Mouse (Mus musculus) heart, embryonic 14.5 days (tissue): ENCODE data around the gene Ppard. TPM values are rescaled to one million over a fixed set of nuclear protein-coding genes. Genes with fewer than 3 reads are reported as not detected.

Experiments
- ATAC-seq: fragments of 200-750 bp; cut with Nextera tagmentation; 2 replicates; pipeline ENCODE4 v1.8.0; 2017; ENCODE audit warnings: low read depth, moderate TSS enrichment; ENCODE audit not compliant: insufficient number of reproducible peaks, insufficient read depth, low FRiP score
- H3K27ac ChIP-seq, 2 experiments: fragments of 200-500 bp in 1 of 2; fragments of 300-500 bp in 1 of 2; sonication (generic) in 1 of 2; replicated peaks in 1 of 2; 2 replicates each; pipeline ENCODE4 v1.5.1; 2012 to 2014; ENCODE audit warnings: low read depth in 2 of 2, low read length in 2 of 2, control low read depth in 1 of 2, mild to moderate bottlenecking in 1 of 2, mixed read lengths in 1 of 2; ENCODE audit not compliant: control insufficient read depth in 1 of 2, insufficient read depth in 1 of 2
- H3K27me3 ChIP-seq: fragments of 300-500 bp; sonication (generic); 2 replicates; pipeline ENCODE4 v1.6.1; 2014; ENCODE audit warnings: mild to moderate bottlenecking, low read length, control low read depth; ENCODE audit not compliant: control insufficient read depth, insufficient read depth
- H3K36me3 ChIP-seq: fragments of 300-500 bp; sonication (generic); 2 replicates; pipeline ENCODE4 v1.6.1; 2014; ENCODE audit warnings: mild to moderate bottlenecking, control low read depth, low read length, mixed read lengths; ENCODE audit not compliant: control insufficient read depth, insufficient read depth
- H3K4me1 ChIP-seq, 2 experiments: fragments of 200-500 bp in 1 of 2; fragments of 300-500 bp in 1 of 2; sonication (generic) in 1 of 2; 2 replicates each; pipeline ENCODE4 v1.6.1; 2012 to 2014; ENCODE audit warnings: low read length in 2 of 2, control low read depth in 1 of 2, mixed read lengths in 1 of 2; ENCODE audit not compliant: control insufficient read depth in 2 of 2, insufficient read depth in 2 of 2
- H3K4me2 ChIP-seq: fragments of 300-500 bp; sonication (generic); 2 replicates; pipeline ENCODE4 v1.6.1; 2014; ENCODE audit warnings: mild to moderate bottlenecking, low read length
- H3K4me3 ChIP-seq, 2 experiments: fragments of 200-500 bp in 1 of 2; fragments of 300-500 bp in 1 of 2; sonication (generic) in 1 of 2; 2 replicates each; pipeline ENCODE4 v1.5.1; 2012 to 2014; ENCODE audit warnings: low read length in 2 of 2, mild to moderate bottlenecking in 2 of 2, control low read depth in 1 of 2, low read depth in 1 of 2, moderate library complexity in 1 of 2; ENCODE audit not compliant: control insufficient read depth in 1 of 2, insufficient read depth in 1 of 2
- H3K9ac ChIP-seq: fragments of 300-500 bp; sonication (generic); 2 replicates; pipeline ENCODE4 v1.6.1; 2014; ENCODE audit warnings: mild to moderate bottlenecking, low read length
- H3K9me3 ChIP-seq: fragments of 300-500 bp; sonication (generic); 2 replicates; pipeline ENCODE4 v1.6.1; 2016; ENCODE audit warnings: low read length, control low read depth; ENCODE audit not compliant: control insufficient read depth
- WGBS: fragments of 180-500 bp; shearing (Covaris S2); extraction: QIAGEN DNeasy Blood & Tissue Kit; methylation state at CpG from one replicate; pipeline ENCODE4 v1.1.7; 2014; 5-methylcytosine and 5-hydroxymethylcytosine counted together
- polyA plus RNA-seq: library from polyadenylated mRNA; unstranded; fragments of >200 nt; fragmentation: Nextera tagmentation; extraction: Ambion mirVana; gene quantifications from 2 replicates; pipeline ENCODE4 v1.2.1, GENCODE M21; 2014

Gene Ppard
- polyA plus RNA-seq, 1 experiment from 2014 or later: 2.2 TPM

- Histone ChIP-seq H3K36me3 (0 out of 2 replicates have a peak, but pooled peaks cover 6% of the 10 kb centered on the region), H3K27me3 (no peaks in the 10 kb centered on the region), H3K4me2 (no peak overlapping the region), H3K9me3 (no peaks in the 10 kb centered on the region), H3K9ac (no peak overlapping the region), H3K27ac (no peak overlapping the region), H3K4me1 (peaks cover 27 to 39% of the 10 kb centered on the region in 2 experiments), H3K4me3 (no peak overlapping the region)
- WGBS: 51% methylated on average over 6 of the region's 6 CpGs
- no peak for ATAC-seq
Observed at GRCm38 (mm10) chr17:28247613-28248012, 15.1 kb downstream of the Ppard start.

DNA sequence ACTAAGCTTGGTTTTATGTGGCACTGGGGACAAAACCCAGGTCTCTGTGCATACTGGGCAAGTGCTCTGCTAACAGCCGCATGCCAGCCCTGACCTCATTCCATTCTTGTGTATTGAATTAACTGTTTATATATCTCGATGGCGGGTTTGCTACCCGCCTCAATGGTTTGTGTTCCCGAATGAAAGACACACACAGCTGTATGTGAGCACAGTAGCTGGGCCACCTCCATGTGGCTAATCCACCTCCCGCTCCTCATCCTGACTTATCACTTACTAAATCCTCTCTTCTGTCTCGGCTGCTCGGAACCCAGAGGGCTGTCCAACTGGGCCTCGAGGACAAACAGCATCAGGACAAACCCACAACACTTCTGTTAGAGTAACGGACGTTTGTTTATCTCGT, 16.6 kb downstream of the Ppard start:
- peaks cover 26 to 38% of the 10 kb centered on the region in 2 experiments for H3K4me1 ChIP-seq
- H3K27me3 ChIP-seq: no peaks in the 10 kb centered on the region
- H3K9ac ChIP-seq: no peak overlapping the region
- 71% methylated on average over 12 of the region's 12 CpGs for WGBS
- H3K4me2 ChIP-seq: no peak overlapping the region
- H3K27ac ChIP-seq: no peak overlapping the region
- no peaks in the 10 kb centered on the region for H3K36me3 ChIP-seq
- no peak for ATAC-seq
- no peak overlapping the region for H3K4me3 ChIP-seq
- H3K9me3 ChIP-seq: no peaks in the 10 kb centered on the region

DNA sequence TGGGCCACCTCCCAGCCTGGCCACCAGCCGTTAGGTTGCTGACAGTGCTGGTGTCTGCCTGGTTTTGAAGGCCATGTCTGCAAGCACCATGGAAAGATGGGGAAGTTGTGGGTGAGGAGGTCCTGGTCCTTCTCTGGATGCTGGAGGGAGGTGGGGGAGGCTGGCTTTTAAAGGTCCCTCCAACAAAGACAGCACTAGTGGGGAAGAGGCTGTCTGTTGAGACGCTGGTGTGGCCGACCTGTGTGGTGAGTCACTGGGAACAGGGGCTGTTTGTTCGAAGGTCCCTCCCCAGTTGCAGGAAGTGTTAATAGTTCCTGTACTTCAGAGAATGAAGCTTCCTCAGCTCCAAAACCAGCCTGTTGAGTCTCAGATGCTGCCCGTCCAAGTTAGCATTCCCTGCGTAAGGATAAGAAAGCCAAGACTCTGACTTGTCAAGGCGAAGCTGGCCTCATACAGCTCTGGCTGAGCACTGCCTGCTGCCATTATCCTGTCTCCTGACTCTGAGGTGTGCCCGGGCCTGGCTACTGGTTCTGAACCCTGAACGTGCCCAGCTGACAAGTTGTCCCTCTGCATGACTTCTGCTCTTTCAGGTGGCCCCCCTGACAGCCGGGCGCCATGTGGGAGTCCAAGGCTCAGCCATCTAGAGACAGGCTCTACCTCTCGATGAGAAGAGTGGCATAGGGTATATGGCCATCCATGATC, 19.2 kb downstream of the Ppard start:
- Histone ChIP-seq H3K9ac (no peak overlapping the region), H3K4me3 (no peak overlapping the region), H3K9me3 (no peaks in the 10 kb centered on the region), H3K4me2 (no peak overlapping the region), H3K36me3 (no peaks in the 10 kb centered on the region), H3K27me3 (no peaks in the 10 kb centered on the region), H3K27ac (no peak overlapping the region), H3K4me1 (peaks cover 22 to 38% of the 10 kb centered on the region in 2 experiments)
- no peak for ATAC-seq
- 73% methylated on average over 12 of the region's 12 CpGs for WGBS

DNA sequence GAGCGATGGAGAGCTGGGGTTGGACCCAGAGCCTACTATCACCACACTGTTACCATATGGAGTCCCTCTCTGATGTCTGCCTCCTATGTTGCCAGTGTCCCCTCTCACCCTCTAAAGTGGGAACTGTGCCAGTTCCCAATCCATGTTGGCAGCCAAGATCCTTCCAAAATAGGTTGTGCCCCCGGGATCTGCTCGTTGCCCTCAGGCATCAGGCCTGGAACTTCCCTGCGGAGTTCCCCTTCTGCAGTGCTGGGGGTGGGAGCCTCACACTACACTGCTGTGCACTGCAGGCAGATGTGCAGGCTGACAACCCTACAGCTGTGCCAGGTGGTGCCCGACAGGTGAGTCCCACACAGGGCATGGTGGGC, 19.8 kb downstream of the Ppard start:
- H3K9ac ChIP-seq: no peak overlapping the region
- no peak overlapping the region for H3K4me2 ChIP-seq
- no peak overlapping the region for H3K27ac ChIP-seq
- H3K36me3 ChIP-seq: no peaks in the 10 kb centered on the region
- H3K4me1 ChIP-seq: peaks cover 25 to 40% of the 10 kb centered on the region in 2 experiments
- H3K4me3 ChIP-seq: no peak overlapping the region
- no peaks in the 10 kb centered on the region for H3K27me3 ChIP-seq
- ATAC-seq: no peak
- WGBS: 64% methylated on average over 5 of the region's 5 CpGs
- no peaks in the 10 kb centered on the region for H3K9me3 ChIP-seq

GRCm38 (mm10) chr17:28253216-28253615, 20.7 kb downstream of the Ppard start:
- ATAC-seq: no peak
- Histone ChIP-seq H3K9me3 (no peaks in the 10 kb centered on the region), H3K36me3 (no peaks in the 10 kb centered on the region), H3K4me3 (no peak overlapping the region), H3K27ac (no peak overlapping the region), H3K27me3 (no peaks in the 10 kb centered on the region), H3K4me1 (peaks cover 23 to 40% of the 10 kb centered on the region in 2 experiments), H3K9ac (no peak overlapping the region), H3K4me2 (no peak overlapping the region)
- WGBS: 80% methylated on average over 7 of the region's 7 CpGs

GRCm38 (mm10) chr17:28254804-28255203, 22.3 kb downstream of the Ppard start:
- no peak overlapping the region for H3K9ac ChIP-seq
- peaks cover 23 to 40% of the 10 kb centered on the region in 2 experiments for H3K4me1 ChIP-seq
- 0 out of 2 replicates have a peak, but pooled peaks cover 3% of the 10 kb centered on the region for H3K9me3 ChIP-seq
- no peak overlapping the region for H3K4me3 ChIP-seq
- no peaks in the 10 kb centered on the region for H3K27me3 ChIP-seq
- H3K4me2 ChIP-seq: no peak overlapping the region
- WGBS: 74% methylated on average over 4 of the region's 4 CpGs
- H3K36me3 ChIP-seq: no peaks in the 10 kb centered on the region
- no peak overlapping the region for H3K27ac ChIP-seq
- ATAC-seq: no peak

GRCm38 (mm10) chr17:28255651-28256050, 23.2 kb downstream of the Ppard start:
- H3K4me2 ChIP-seq: no peak overlapping the region
- ATAC-seq: no peak
- peaks cover 23 to 40% of the 10 kb centered on the region in 2 experiments for H3K4me1 ChIP-seq
- WGBS: 37% methylated on average over 5 of the region's 5 CpGs
- H3K27ac ChIP-seq: peak overlapping the region in 1 of 2 experiments; percentile 85; a peak in 3 of 4 replicates
- no peaks in the 10 kb centered on the region for H3K27me3 ChIP-seq
- no peaks in the 10 kb centered on the region for H3K36me3 ChIP-seq
- no peak overlapping the region for H3K9ac ChIP-seq
- H3K4me3 ChIP-seq: no peak overlapping the region
- H3K9me3 ChIP-seq: 0 out of 2 replicates have a peak, but pooled peaks cover 3% of the 10 kb centered on the region
